Mouse (Mus musculus) lung, postnatal 25 days (tissue): ENCODE data around the gene Cmklr1.
"Not testable (repeated sequence)": the region's sequence is repeated elsewhere in the genome, so short reads cannot be mapped to it uniquely, and the experiment has no call there.

Experiments
- DNase-seq: peaks from one replicate; pipeline ENCODE4 v3.0.0; 2022; ENCODE audit warnings: low spot score

The Cmklr1 gene

DNA sequence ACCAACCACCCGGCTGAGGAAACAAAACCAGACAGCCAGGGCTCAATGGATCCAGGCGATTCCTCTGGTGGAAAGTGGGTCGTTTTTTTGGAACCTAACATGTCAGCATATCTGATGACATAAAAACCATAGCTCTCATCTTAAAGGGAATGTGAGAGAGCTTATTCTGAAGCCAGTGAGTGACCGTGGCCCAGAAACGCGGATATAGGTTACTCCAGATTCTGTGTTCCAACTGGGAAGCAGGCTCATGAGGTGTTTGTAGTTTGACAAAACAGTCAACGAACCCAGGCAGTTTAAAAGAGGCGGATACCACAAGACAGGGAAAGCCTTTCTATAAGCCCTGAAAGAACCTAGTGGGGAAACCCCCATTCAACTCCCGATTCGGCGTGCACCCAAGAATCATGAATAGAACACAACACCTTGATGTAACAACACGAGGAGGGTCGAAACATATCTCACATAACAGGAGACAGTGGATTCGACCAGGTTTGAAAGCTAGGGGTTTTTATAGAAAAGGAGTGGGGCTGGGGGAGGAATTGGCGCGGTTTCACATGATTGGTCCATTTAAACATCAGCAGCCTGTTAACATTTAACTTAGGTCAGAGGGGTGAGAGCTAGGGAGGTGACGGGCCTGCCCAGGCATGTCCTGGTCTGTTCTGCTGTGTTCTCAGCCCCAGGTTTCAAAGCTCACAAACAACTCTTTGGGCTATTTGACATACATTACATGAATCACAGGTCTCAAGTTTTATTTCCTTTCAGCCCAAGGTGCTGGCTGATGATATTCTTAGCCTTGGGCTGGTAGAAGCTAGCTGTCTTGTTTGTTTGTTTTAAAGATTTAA, 64.4 kb downstream of the Cmklr1 start:
- DNase-seq, result not testable (repeated sequence)

DNA sequence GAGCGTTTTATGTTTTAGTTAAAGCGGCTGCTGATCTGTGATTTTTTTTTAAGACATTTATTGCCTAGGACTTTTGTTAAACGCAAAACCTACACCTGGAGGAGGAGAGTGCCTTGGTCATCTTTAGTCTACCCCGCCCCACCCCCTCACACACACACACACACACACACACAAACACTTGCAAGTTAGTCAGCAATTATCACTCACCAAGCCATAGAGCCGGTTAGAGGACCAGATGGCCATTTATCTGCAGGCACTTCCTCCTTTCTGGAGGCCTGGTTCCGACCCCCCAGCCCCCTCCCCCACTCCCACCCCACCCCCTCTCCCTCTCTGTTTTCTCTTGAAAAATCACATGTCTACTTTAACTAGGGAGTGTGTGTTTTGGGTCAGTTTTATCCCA, 65.8 kb downstream of the Cmklr1 start:
- no peak for DNase-seq

DNA sequence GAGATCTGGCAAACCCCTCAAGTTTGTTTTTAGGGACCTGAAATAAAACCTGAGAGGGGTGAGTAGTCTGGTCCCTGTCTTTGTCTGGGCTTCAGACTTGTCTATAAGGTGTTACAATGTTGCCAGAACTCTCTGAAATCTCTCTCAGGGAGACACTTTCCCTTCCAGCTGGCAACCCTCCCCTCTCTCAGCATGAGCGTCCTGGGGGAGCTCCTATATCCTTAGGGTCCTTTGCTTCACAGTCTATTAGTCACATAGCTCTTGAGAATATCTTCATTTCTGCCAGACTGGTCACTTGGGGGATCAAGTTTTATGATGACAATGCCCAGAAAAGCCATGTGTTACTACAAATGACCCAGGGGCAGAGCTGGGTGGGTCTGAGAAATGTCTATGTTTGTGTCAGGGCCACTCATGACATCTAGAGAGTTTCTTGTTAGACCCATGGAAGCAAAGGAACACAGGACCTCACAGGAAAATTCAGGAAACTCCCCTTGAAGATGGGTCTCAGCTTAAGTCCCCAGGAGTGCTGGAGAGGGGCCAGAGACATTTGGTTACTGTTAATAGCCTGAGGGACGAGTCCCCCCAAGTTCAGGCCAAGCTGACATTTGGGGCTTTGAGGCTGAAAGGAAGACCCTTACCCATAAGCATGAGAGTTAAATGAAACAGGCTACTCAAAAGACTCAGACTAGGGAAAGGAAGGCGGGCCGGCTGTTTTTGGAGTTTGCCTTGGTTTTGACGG, 66.6 kb downstream of the Cmklr1 start:
- no peak for DNase-seq

DNA sequence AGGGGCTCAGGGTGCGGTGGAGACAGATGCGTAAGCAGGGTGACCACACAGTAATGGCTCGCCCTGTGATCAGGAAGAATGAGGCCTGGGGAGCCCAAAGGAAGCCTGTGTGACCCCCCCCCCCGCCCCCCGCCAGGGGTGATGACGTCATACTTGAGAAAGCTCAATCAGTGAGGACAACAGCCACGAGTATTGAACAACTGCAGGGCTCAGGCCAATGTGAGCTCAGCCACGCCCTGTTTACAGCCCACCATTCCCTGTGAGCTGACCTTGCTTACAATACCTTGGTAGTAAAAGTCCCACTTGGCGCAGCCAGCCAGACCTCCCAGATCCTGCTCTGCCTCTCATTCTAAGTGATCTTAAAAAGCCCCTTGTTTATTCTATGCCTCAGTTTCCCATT, 69.4 kb downstream of the Cmklr1 start:
- DNase-seq, result no peak

DNA sequence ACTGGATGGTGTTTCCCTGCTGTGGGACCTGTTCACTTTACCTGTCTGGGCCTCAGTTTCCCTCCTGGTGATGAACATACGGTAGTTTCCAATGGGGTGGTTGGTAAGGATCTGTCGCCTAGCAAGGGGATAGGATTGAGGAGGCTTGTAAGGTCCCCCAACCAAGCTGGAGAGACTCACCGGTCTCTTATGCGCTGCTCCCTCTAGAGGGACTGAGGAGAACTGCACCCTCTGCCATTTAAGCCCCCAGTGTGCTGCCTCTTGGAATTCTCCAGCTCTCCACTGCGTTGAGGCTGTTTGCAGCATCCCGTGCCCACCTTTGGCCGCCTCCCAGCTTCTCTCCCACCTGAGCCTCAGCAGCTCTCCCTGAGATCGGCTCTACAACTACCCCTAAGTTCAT, 70.0 kb downstream of the Cmklr1 start:
- no peak for DNase-seq

DNA sequence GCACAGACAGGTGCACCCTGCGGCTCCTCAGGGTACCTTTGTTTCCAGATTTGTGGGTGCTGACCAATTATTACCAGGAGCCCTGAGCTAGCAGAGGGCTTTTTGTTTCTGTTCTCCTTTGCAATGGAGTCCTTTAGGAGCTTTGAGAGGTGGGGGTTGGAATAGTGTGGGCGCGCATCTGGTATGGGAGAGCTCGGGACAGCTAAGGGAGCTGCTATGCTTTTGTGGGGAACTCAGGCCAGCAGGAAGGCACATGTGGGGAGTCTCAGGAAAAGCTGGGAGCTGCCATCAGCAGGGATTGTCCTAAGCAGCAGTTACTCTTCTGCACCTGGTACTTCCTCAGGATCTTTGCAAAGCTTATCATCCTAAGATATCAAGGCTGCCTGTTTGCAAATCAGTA, 71.1 kb downstream of the Cmklr1 start:
- DNase-seq, result no peak

DNA sequence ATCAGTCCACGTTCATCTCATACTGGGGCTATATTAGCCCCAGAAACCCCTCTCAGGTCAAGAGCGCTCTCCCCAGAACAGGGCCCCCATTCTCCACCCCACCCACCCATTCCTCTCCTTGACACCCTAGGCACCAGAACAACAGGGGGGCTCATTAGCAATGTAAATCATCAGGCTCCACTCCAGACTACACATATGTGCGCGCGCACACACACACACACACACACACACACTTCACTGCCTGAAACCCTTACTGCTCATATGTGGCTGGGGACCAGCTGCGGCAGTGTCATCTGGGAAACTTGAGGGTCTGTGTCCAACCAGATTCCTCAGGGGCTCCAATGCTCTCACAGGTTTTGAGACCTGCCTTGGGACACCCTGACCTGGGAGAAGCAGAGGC, 71.8 kb downstream of the Cmklr1 start:
- no peak for DNase-seq

DNA sequence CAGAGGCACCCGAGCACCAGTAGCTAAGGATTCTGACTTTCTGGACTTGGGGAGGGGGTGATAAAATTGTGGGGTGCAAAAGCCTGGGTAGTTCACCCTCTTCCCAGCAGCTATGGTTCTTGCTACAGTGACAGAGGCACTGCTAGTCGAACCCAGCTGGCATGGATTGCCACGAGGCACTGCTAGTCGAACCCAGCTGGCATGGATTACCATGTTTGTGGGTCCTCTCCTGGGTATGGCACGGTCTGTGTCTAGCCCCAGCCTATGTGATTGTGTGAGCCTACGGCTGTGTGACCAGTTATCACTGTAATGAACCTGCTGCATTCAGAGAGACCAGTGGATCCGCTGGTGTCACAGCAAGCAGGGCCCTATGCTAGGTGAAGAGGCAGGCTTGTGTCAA, 72.7 kb downstream of the Cmklr1 start:
- DNase-seq, result no peak

DNA sequence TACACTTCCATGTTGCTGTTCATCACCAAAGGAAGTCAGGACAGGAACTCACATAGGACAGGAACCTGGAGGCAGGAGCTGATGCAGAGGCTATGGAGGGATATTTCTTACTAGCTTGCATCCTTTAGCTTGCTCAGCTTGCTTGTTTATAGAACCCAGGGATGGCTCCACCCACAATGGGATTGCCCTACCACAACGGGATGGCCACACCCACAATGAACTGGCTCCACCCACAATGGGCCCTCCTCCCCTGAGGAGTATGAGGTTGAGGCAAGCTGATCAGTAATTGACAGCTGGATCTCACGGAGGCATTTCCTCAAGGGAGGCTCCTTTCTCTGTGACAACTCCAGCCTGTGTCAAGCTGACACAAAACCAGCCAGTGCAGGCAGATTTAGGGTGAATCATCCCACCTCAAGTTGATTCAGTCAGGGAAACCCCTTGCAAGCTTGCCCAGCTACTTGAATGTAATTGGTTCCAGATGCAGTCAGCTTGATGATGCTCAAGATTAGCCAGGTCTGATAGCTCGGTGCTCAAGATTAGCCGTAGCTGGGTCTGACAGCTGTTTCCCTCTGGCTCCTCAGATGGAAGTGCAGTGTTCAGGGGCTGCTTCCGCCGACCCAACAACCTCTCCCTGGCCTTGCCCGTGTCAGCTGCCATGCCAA, 80.0 kb downstream of the Cmklr1 start:
- DNase-seq, result no peak

DNA sequence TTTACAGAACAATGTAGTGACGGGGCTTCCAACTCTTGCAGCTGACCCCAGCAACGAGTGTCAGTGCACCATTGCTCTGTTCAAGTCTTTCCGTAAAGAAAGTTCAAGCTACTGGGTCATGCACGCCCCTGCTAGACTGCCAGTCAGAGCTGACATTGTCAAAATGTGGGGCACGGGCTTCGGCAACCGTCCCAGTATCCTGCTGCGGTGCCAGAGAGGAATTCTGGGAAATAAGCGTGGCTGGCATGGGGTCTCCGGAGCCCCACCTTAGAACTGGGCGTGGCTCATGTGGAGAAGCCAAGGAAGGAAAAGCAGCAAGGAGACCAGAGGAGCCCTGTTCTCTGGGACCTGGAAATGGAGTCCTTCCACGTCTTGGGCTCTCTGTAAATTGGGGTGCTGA, 84.4 kb downstream of the Cmklr1 start:
- no peak for DNase-seq

DNA sequence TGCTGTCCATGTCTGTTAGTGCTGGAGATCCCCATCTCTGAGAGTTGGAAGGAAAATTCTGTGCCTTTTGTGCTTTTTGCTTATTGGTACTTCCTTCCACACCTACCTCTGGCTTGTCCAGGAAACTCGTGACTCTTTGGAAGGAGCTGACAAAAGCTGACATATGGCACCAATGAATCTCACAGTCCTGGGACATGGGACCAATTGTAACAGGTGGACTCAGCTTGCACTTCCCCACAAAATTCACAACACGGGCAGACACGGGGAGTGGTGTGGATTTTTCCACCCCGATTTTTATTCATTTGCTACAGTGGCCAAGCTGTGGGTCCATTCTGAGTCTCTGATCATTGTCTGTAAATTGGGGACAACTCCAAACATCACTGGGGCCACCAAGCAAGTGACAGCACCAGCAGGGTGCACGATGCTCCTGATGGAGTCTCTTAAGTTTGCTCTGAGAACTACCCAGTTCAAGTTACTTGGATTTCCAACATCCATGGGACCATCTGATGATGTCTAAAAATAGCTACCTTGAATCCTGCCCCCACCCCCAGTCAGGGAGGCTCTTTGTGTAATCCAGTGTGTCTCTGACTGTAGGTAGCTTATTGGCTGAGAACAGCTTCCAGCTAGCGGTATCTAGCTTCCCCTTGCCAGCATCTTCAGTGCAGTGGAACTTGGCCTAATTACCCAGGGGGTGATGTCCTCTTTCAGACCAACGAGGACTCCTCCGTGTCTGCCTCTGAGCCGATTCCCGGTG, 84.9 kb downstream of the Cmklr1 start:
- DNase-seq, result no peak

DNA sequence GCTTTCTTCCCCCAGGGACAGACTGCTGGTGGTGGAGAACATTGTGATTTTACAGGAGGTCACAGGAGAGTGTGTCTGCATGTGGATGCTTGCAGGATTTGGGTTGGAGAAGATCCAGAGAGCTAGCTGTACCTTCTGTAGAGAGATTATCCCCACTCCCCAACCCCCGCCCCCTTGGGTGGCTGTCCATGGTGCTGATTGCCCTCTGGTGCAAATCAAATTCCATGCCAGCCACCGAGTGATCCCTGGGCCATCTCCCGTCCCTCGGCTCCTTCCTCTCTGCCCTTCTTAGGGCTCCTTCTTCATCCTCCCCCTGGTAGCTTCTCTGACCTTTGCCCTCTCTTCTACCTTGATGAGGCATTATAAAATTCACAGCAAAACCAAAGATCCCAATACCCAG, 85.8 kb downstream of the Cmklr1 start:
- DNase-seq, result no peak
